In the genomic region with DNA sequence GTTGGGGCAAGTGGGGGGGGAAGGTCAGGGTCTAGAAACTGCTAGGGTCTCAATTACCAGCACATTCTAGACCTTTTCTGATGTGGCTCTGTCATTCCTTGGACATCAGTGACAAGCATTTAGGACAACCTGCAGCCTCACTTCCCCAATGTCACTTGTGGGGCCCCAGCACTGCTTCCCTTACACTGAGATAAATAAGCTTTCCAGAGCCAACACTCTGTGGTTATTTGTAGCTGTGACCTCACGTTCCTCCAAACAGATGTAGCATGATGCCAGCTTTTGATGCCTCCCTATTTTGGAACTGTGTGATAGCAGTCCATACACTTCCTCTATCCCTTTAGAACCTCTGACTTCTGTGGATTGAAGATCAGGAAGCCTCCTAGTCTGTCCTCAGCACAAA, we compare ENCODE assay signal across 26 mouse cellular contexts.
"Had no signal": no experiment of that assay in that cellular context is flagged by ENCODE, and none has a peak within 500 bp of the region (broad histone marks: within the 10 kb centered on the region; RNA-seq: fewer than 3 reads in every experiment).

No protein-coding gene starts in this region.

- H3K4me1 ChIP-seq: heart, embryonic 13.5 days; heart, embryonic 15.5 days; hindbrain, embryonic 10.5 days; hindbrain, embryonic 12.5 days; intestine, embryonic 15.5 days; limb, embryonic 10.5 days; limb, embryonic 12.5 days; liver, embryonic 13.5 days; liver, embryonic 15.5 days had no signal

- ATAC-seq: forebrain, embryonic 16.5 days; hindbrain, embryonic 16.5 days; inflammation-experienced regulatory T-cells, adult 6 months; intestine, embryonic 15.5 days; intestine, postnatal 0 days; liver, postnatal 0 days had no signal

- DNase-seq: gastrocnemius, postnatal 14 days; gastrocnemius, postnatal 36 days; kidney, adult 18-20 months; kidney, adult 8-10 months; kidney, postnatal 10 days; kidney, postnatal 25 days; kidney, postnatal 4 days; liver; liver, embryonic 13.5 days; liver, postnatal 0 days had no signal

- H3K36me3 ChIP-seq: heart, embryonic 13.5 days; heart, embryonic 15.5 days; intestine, embryonic 15.5 days; limb, embryonic 10.5 days; limb, embryonic 12.5 days; liver, embryonic 13.5 days; liver, embryonic 15.5 days had no signal

- H3K9ac ChIP-seq: heart, embryonic 13.5 days; heart, embryonic 15.5 days; hindbrain, embryonic 12.5 days; hindbrain, embryonic 14.5 days; intestine, embryonic 15.5 days; limb, embryonic 12.5 days; liver, embryonic 13.5 days; liver, embryonic 15.5 days; liver, postnatal 0 days had no signal

- H3K27me3 ChIP-seq: heart, embryonic 13.5 days; heart, embryonic 15.5 days; hindbrain, embryonic 12.5 days; intestine, embryonic 15.5 days; limb, embryonic 12.5 days; liver, embryonic 13.5 days; liver, embryonic 15.5 days had no signal

- H3K4me2 ChIP-seq: heart, embryonic 13.5 days; heart, embryonic 15.5 days; hindbrain, embryonic 12.5 days; hindbrain, embryonic 14.5 days; intestine, embryonic 15.5 days; limb, embryonic 12.5 days; liver, embryonic 11.5 days; liver, embryonic 13.5 days; liver, embryonic 15.5 days had no signal

- H3K9me3 ChIP-seq: heart, embryonic 13.5 days; heart, embryonic 15.5 days; hindbrain, embryonic 10.5 days; hindbrain, embryonic 12.5 days; intestine, embryonic 15.5 days; limb, embryonic 10.5 days; limb, embryonic 12.5 days; liver, embryonic 15.5 days had no signal

- H3K4me3 ChIP-seq: heart, embryonic 13.5 days; heart, embryonic 15.5 days; hindbrain, embryonic 10.5 days; hindbrain, embryonic 12.5 days; intestine, embryonic 15.5 days; layer of hippocampus, adult 2 months; left cerebral cortex, adult 2 months; limb, embryonic 10.5 days; limb, embryonic 12.5 days; liver, embryonic 13.5 days; liver, embryonic 15.5 days had no signal

- H3K27ac ChIP-seq: heart, embryonic 13.5 days; heart, embryonic 15.5 days; hindbrain, embryonic 10.5 days; hindbrain, embryonic 12.5 days; hindbrain, embryonic 14.5 days; intestine, embryonic 15.5 days; layer of hippocampus, adult 2 months; left cerebral cortex, adult 2 months; limb, embryonic 10.5 days; limb, embryonic 12.5 days; liver, embryonic 13.5 days; liver, embryonic 15.5 days had no signal
